Mouse (Mus musculus): ENCODE results near the gene Sacs.
"Not testable (repeated sequence)": the region's sequence is repeated elsewhere in the genome, so short reads cannot be mapped to it uniquely, and the experiment has no call there.

Gene Sacs

DNA sequence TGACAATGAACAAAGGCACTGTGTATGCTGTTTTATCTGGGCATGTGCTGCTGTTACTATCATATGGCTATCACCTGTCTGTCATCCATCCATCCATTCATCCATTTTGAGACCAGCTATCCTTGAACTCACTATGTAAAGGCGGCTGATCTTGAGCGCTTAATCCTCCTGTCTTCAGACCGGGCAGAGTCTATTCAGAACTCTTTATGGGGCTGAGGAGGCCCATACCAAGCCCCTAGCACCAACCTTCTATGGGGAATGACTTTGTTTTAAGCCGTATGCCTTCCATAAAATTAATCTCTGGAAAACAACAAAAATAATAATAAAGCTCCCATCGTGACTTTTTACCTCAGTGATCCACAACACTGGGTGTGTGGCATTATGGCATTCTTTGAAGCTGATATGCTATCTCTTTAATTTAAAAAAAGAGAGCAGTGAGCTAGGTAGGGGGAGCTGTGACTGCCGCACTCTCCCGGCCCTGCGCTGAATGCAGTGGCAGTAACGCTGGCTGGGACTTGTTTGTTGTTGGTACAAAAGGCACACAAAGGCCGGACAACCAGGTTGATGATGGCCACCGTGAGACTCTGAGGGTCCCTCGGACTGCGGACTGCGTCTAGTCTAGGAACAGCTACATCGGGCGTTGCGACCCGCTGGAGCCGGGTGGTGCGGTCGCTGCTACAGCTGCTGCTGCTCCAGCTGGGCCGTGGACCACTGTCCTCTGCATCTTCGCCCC is at the start of gene Sacs:
Gene Sacs (plus strand): TSS at position 464 of the 733 bp plus-strand sequence.
- DNase-seq (ENCODE audit: low spot score), result no peak

DNA sequence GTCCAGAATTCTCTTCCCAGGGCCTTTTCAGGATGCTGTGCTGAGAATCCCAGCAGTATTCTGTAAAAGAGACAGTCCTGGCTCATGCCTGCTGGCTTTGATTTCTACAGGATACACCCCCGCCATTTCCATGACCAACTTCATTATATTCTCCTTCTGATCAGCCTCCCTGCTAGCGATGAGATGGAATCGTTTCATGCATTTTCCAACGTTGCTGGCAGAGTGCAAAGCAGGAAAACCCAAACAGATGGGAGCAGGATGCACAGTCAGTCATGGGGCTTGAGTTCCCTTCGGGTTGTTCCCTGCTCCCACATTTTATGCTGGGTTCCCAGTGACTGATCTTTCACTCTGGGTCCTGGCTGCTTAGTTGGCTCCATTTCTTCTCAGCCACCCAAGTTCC is 47.3 kb upstream of the Sacs start:
- DNase-seq (ENCODE audit: low spot score), result no peak

DNA sequence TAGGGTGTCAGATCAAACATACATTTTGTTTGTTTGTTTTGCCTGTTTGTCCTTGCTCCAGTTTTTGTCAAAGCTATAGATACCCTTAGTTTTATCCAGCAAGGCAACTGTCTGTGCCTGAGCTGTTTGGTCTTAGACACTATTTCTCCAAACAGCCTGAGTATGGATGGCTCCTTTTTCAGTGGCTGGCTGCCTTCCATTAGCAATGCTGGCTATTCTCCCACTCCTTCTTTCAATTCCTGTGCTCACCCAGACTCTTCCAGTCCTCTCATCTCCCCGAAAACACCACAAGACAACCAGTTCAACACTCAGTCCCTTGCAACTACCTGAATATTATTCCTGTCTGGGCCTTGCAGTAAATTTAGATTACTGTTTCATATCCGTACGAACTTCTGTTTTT is 46.2 kb upstream of the Sacs start:
- DNase-seq (ENCODE audit: low spot score), result no peak

DNA sequence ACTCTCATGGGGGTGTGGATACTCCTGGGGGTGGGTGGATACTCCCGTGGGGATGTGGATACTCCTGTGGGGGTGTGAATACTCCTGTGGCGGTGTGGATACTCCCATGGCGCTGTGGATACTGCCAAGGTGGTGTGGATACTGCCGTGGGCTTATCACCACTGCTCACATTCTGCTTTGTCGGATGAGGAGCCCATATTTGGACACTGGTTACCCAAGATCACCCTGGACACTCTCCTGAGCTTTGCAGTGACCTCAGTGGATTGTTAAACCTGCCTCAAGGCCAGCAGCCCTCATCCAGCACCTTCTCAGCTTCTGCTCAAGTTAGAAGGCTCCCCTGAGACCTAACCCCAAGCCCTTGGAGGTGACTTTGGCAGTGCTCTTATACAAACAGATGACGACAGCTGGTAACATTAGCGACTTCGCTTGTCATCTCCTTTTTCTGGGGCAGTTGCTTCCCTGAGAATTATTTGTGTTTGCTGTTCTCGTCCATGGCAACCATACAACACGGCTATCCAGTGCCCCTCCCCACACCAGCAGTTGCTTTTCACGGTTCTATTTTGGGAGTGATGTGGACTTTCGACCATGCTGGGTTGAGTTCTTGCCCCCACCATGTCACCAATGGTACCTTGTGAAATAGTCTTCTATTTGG is 40.2 kb upstream of the Sacs start:
- no peak for DNase-seq (ENCODE audit: low spot score)

DNA sequence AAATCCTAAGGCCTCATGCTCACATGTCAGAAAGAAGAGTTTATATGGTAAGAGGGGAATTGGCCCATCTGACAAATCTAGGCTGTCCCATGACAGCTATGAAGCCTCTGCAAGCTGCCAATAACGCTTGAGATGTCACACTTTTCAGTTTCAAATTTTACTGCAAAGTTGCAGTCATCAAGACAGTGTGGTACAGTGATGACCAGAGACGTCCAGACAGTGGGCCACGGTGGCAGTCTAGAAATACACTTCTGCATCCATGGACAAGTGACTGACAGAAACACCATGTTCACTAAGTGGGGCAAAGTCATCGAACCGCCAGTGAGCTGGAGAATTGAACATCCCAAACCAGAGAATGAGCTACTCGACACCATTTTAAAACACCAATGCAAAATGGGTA is 37.5 kb upstream of the Sacs start:
- DNase-seq (ENCODE audit: low spot score), result no peak

DNA sequence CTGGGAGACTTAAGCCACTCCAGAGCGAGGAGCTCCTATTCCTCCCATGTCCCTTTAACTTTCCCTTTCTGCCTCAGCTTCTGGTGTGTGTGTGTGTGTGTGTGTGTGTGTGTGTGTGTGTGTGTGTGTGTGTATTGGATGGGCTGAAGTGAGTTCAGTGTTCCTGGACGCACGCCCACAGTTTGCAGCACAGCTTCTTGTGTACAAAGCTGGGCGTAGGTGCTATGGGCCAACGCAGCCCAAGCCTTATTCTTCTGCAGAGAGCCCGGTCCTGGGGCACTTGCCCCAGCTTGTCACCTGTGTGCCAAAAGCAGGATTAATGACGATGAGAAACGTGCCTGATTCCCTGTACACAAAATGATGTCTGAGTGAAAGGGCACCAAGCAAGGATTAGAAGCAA is 31.9 kb upstream of the Sacs start:
- no peak for DNase-seq (ENCODE audit: low spot score)

DNA sequence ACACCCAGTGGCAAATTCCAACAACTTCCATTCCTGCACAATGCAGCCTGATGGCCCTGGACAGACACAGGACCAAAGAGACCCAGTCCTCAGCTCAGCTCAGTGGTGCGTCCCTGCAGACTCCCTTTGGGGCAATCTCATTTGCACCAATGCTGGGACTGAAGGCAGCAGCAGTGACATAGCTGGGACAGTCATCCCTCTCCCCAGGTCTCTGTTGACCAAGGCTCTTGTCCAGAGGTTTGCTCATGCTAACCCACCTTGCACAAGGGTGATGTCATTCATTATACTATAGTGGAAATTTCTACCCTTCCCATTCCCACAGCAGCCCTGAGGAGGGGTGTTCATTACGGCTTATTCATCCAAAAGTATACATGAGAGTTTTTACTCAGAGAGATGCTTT is 29.6 kb upstream of the Sacs start:
- no peak for DNase-seq (ENCODE audit: low spot score)

DNA sequence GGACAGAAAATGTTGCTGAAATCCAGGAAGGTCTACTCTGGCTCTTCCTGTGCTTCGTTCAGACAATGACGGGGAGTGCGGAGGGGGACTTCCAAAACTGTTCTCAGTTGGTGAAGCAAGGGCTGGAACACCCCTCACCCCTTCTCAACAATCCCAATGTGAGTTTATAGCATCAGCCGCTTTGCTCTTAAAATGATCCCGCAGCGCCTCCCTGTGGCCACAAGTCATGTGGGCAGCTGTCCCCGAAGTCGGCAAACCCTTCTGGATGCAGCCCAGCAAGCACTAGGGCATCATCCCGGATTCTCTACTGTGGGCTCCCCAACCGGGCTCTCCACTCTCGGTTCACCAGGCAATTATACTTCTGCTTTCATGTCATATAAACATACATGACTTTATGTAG is 25.9 kb upstream of the Sacs start:
- peak; percentile 15 for DNase-seq (ENCODE audit: low spot score)

DNA sequence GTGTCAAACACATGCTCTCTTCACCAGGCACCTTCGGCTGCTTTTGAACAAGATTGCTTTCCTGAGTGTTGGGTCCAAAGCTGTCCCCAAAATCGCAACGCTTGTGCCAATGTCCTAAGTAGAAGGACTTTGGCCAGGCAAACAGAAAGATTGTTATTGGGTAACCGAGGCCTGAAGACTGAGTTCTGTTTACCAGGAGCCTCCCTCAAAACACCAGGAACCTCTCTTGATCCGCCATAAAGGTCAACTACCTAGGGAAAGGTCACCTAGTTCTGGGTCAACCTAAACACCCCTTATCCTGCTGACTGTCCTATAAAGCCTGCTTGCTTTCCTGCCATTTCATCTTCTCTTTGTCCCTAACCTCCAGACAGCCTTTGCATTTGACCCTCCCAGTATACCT is 13.5 kb upstream of the Sacs start:
- no peak for DNase-seq (ENCODE audit: low spot score)

DNA sequence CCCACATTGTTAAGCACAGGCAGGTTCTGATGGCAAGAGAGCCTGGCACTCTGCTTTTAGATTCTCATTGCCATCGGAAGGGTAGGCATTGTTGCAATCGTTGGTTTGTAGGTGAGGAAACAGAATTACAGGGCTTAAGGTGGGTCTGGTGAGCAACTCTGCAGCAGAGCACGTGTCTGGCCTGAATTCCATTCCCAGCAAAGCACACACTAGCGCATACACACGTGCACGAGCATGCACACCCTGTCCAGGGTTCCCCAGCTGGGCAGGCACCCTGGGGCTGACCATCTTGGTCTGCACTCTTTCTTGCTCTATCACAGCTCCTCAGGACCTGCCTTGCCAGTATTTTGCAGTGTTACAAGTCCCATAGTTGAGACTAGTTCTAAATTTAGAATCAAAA is 13.1 kb upstream of the Sacs start:
- DNase-seq (ENCODE audit: low spot score), result no peak

DNA sequence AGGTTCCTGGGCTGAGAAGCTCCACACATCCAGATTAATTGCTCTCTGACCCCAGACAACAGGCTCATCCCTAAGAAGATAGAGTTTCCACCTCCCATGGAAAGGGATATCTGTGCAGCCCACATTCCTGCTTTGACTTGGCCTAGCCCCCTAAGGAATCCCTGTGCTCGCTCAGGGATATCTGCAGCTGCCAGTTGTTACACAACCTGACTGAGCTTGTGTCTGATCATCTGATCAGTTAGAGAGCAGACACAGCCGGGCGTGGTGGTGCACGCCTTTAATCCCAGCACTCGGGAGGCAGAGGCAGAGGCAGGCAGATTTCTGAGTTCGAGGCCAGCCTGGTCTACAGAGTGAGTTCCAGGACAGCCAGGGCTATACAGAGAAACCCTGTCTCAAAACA is 10.9 kb upstream of the Sacs start:
- not testable (repeated sequence) for DNase-seq (ENCODE audit: low spot score)

DNA sequence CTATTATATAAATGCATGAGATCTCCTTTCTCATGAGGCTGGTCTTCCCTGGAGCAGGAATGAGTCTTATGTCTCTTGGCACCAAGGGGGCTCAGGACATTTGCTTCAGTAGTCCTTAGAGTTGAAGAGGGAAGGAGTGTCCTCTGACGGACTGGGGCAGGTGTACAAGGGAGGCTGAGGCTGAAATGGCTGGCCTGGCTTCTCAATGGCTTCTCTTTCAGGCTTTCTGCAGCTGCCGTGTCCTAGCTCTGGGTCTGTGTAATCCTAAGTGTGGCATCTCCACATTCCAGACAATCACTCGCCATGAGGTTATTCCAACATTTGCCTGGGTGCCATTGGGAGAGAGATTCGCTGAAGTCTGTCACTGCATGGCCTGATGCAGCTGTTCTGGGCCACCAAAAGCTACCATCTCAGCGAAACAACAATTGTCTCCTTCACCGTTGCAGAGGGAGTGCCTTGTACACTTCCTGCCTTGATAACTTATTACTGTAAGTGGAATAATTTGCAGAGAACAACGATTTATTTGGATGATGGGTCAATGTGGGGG is 9.2 kb upstream of the Sacs start:
- no peak for DNase-seq (ENCODE audit: low spot score)

DNA sequence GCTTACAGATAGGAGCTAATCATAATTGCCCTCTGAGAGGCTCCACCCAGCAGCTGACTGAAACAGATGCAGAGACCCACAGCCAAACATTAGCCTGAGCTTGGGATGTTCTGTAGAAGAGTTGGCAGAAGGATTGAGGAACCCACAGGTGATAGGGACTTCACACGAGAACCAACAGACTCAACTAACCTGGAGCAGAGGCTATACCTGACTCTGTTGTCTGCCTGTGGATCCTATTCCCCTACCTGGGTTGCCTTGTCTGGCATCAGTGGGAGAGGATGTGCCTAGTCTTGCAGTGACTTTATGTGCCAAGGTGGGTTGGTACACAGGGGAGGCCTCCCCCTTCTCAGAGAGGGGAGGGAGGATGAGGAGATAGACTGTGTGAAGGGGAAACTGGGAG is 5.7 kb upstream of the Sacs start:
- DNase-seq (ENCODE audit: low spot score), result no peak

DNA sequence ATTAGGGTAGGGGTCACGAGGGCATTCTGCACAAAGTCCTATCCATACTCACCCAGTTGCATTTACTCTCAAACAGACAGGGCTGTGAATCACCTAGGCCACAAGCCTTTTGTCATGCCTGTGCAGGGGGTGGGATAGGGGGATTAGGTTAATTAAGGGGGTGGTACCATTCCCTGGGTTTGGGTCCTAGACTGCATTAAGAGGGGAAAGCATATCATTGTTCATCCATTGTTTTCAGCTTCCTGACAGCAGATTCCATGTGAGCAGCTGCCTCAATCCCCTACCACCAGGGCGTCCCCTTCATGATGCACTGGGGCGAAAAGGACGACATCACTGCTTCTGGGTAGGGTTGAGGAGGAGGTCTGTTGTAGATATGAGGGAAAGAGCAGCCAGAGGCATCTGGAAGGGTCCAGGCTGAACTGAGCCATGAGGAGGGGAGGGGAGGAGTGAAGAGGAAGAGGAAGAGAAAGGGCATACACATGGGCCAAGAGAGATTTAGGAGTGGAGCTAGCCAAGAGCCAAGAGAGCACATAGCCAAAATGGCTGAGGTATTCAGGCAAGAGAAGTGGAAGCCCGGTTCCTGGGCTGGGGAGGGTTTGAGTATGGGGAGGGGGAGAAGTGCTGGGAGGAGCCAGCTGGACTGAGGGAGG is 3.8 kb upstream of the Sacs start:
- no peak for DNase-seq (ENCODE audit: low spot score)

DNA sequence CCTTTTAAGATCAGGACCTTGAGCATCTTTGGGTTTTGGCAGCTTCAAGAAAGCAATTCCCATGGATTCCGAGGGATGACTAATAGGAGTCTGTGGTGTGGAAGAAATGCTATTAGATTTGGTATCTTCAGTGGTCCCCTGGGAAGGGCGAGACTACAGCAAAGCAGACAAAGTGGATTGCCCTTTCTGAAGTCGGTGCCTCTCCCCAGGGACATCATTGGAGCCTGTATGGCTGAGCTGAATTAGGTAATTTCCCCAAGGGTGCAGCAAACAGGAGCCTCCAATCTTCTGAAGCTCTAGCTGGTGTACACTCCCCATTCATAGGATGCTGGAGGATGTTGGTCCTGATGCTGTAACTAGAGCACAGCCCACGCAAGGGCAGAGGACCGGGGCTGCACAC is 847 bp upstream of the Sacs start:
- DNase-seq (ENCODE audit: low spot score), result no peak

DNA sequence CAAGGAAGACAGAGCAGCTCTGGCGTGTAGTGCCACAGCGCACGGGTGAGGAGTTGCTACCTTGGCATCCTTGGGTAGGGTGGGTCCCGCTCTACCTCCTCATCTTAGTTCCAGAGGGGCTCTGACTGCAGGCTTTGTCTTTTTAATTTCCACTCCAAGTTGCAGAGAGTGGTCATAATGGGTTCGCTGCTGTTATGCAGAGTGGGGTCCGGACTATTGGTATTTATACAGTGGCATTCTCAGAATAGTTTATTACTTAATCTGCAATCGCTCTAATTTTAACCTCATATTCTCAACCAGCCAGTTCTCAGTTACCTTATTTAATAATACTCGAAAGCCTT is 440 bp downstream of the Sacs start:
- no peak for DNase-seq (ENCODE audit: low spot score)

DNA sequence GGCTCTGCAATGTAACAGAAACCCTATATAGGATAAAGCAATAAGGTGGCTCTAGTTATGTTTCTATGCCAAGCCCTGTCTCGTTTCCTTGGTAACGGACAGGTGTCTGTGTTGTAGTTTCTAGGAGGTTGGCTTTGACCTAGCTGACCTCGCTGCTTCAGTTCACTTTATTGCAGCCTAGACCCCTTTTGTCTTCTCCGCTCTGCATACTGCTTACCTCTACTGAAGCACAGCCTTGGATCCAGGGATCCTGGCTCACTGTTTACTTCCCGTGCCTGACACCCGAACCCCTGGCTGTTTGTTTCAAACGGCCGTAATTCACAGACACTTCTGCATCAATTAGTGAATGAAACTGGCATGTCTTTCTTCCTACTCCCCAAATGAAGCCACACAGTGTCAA is 5.1 kb downstream of the Sacs start:
- DNase-seq (ENCODE audit: low spot score), result no peak

DNA sequence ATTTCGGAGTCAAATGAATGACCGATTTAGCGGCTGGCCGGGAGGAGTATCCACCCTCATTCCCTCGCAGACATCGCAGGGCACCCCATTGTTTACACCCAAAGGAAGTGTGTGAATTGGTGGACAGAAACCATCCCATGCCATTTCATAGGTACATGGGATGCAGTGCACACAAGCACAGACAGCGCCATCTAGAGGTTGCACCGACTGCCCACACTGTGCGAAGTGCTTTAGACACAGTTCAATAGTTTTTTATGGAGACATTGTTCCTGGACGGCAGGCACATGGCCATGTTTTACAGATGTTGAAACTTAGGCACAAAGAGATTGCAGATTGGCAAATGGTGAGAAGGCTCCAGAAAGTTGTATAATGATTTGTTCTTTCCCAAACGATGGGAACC is 5.6 kb downstream of the Sacs start:
- peak; percentile 15 for DNase-seq (ENCODE audit: low spot score)

DNA sequence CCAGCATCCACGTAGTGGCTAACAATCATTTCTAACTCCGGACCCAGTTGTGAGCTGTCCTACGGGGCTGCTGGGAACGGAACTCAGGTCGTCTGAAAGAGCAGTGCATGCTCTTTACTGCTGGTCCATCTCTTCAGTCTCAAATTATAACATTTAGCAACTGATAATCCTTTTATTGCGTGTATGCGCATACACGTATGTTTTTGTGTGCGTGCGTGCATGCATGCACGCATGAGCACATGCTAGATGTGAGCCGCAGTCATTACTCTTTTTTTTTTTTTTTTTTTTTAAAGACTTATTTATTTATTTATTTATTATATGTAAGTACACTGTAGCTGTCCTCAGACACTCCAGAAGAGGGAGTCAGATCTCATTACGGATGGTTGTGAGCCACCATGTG is 12.2 kb downstream of the Sacs start:
- DNase-seq (ENCODE audit: low spot score), result not testable (repeated sequence)

DNA sequence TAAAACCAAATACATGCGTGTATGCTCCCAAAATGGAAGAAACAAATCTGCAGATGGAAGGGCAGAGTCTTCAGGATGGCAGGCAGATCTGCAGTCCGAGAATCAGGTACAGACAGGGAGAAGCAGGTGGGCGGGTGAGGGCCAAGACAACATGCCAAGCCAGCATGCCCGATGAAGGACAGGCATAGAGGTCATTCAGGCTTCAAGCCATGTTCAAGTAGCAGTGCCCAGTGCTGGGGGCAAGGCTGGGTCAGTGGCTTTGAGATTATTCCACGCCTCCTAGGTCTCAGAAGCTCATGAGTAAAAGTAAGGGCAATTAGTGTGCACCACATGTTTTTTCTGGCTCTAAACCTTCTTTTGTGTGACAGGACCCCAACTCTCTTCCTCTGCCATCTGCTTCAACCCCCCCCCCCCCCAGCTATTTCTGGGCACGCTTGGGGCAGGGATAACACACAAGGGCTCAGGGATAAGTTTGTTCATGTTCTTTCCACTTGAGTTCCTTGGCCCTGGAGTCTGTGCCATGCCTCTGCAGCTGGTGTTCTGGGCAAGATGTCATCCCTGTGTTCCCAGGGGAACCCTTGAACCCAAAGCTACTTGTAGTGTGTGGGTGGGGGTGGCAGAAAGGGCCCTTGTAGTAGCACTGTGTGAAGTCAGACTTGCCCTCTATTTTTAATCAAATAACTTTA is 16.8 kb downstream of the Sacs start:
- DNase-seq (ENCODE audit: low spot score), result no peak

DNA sequence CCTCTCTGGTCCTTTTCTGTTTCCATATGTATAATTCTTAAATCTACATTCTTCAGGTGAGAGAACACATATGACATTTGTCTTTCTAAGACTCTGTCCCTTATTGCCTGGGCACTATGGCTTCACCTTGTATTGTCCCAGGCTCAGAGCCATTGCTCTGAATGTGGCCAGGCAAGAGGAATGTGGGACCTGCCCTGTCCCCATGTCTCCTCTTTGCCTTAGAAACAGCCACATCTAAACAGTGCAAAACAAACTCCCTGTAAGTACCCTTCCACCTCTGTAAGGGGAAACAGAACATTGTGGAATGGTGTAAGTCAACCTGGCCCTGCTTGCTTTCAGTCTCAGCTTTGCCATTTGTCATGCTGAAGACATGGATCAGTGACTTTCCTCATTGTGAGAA is 17.4 kb downstream of the Sacs start:
- no peak for DNase-seq (ENCODE audit: low spot score)

DNA sequence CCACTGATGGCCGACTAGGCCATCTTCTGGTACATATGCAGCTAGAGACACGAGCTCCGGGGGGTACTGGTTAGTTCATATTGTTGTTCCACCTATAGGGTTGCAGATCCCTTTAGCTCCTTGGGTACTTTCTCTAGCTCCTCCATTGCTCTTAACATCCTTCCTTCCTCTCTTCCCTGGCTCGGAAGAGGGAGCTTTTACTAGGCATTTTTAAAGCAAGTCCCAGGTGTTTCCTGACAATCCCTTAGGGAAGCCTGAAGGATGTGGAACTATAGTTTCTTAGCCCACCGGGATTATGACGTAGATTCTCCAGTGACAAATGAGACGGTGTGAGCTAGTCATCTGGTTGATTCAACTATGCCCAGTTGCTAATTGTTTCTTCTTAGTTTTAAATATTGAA is 19.2 kb downstream of the Sacs start:
- DNase-seq (ENCODE audit: low spot score), result not testable (repeated sequence)

DNA sequence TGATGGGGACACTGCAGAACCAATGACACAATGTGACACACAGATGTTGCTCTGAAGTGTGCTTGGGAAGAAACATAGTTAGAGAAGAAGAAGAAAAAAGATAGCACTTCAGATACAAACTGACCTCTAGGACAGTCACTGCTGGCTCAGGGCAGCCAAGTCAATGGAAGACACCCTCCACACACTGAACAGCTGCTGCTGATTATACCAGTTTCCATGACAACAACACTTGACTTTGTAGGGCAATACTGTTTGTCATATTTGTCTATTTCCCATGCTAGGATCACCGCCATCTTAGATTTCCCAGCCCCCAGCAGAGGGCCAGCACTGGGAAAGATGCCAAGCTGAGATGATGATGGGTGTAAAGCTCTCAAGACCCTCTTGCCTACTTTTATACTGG is 22.7 kb downstream of the Sacs start:
- DNase-seq (ENCODE audit: low spot score), result no peak

All from c-Kit-positive CD71-positive TER-119-positive erythroid progenitor cells, embryonic 14.5 days (primary cell).